Mouse (Mus musculus) kidney, postnatal 10 days (tissue): ENCODE measurements around the gene Cubn.

Experiments
- DNase-seq: peaks from one replicate; pipeline ENCODE4 v3.0.0; 2021; ENCODE audit warnings: mixed read lengths

Gene Cubn

GRCm38 (mm10) chr2:13404986-13405678 is 86.5 kb downstream of the Cubn start:
- DNase-seq = no peak

- DNase-seq = no peak
Observed at GRCm38 (mm10) chr2:13400831-13401230, 90.8 kb downstream of the Cubn start.

GRCm38 (mm10) chr2:13399480-13400072 is 92.0 kb downstream of the Cubn start:
- DNase-seq = no peak

GRCm38 (mm10) chr2:13398955-13399354 is 92.7 kb downstream of the Cubn start:
- peak; percentile 39 for DNase-seq

GRCm38 (mm10) chr2:13398551-13398950 is 93.1 kb downstream of the Cubn start:
- no peak for DNase-seq

- DNase-seq = no peak
Observed at GRCm38 (mm10) chr2:13396124-13396540, 95.5 kb downstream of the Cubn start.

GRCm38 (mm10) chr2:13391018-13391417 is 100.6 kb downstream of the Cubn start:
- DNase-seq = no peak

- DNase-seq = no peak
Observed at GRCm38 (mm10) chr2:13386631-13387030, 105.0 kb downstream of the Cubn start.

GRCm38 (mm10) chr2:13385542-13386345 is 105.9 kb downstream of the Cubn start:
- DNase-seq = no peak

- DNase-seq = peak; percentile 44
Observed at GRCm38 (mm10) chr2:13384775-13385541, 106.7 kb downstream of the Cubn start.

GRCm38 (mm10) chr2:13376166-13376565 is 115.4 kb downstream of the Cubn start:
- no peak for DNase-seq

- no peak for DNase-seq
Observed at GRCm38 (mm10) chr2:13373291-13373690, 118.3 kb downstream of the Cubn start.

GRCm38 (mm10) chr2:13372825-13373224 is 118.8 kb downstream of the Cubn start:
- no peak for DNase-seq

GRCm38 (mm10) chr2:13372256-13372824 is 119.3 kb downstream of the Cubn start:
- peak; percentile 72 for DNase-seq

GRCm38 (mm10) chr2:13371797-13372170 is 119.8 kb downstream of the Cubn start:
- DNase-seq = peak; percentile 34

GRCm38 (mm10) chr2:13371072-13371796 is 120.4 kb downstream of the Cubn start:
- DNase-seq = no peak

GRCm38 (mm10) chr2:13370556-13370955 is 121.1 kb downstream of the Cubn start:
- no peak for DNase-seq

GRCm38 (mm10) chr2:13368517-13368916 is 123.1 kb downstream of the Cubn start:
- DNase-seq = no peak

- DNase-seq = no peak
Observed at GRCm38 (mm10) chr2:13357885-13358552, 133.6 kb downstream of the Cubn start.

GRCm38 (mm10) chr2:13352775-13353174 is 138.8 kb downstream of the Cubn start:
- no peak for DNase-seq

- no peak for DNase-seq
Observed at GRCm38 (mm10) chr2:13352112-13352728, 139.4 kb downstream of the Cubn start.
